Mouse (Mus musculus): ENCODE data around the gene Ankfy1.
"Not testable (repeated sequence)": the region's sequence is repeated elsewhere in the genome, so short reads cannot be mapped to it uniquely, and the experiment has no call there.

The Ankfy1 gene

DNA sequence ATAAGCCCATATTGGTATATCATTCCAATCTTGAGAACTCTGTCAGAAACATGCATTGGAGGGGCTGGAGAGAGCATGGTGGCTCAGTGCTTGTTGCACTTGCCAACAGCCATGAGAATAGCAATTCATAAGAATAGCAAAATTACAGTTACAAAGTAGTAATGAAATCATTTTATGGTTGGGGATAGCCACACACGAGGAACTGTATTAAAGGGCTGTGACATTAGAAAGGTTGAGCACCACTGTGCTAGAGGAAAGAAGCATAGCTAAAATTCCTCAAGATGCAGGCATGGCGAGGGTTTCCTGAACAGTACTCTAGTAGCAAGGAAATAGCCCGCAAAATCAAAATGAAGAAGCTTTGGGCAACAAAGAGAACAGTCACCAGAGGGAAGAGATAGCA is 43.9 kb downstream of the Ankfy1 start:
- Histone ChIP-seq H3K27me3 (ENCODE audit: insufficient read depth, low read length) (no peaks in the 10 kb centered on the region), H3K4me1 (replicated peaks; ENCODE audit: low read depth, low read length) (peaks cover 22% of the 10 kb centered on the region), H3K36me3 (ENCODE audit: insufficient read depth, low read length) (peaks cover 69% of the 10 kb centered on the region), H3K9me3 (ENCODE audit: low read length) (no peaks in the 10 kb centered on the region), H3K4me3 (replicated peaks; ENCODE audit: low read length) (no peak overlapping the region)
- TF ChIP-seq CTCF (conservative IDR thresholded peaks at IDR 0.05; ENCODE audit: low read length) (no peak), NANOG (IDR thresholded peaks at IDR 0.05; ENCODE audit: borderline replicate concordance, low read length) (no peak), POU5F1 (IDR thresholded peaks at IDR 0.05; ENCODE audit: borderline replicate concordance, low read length) (no peak)

DNA sequence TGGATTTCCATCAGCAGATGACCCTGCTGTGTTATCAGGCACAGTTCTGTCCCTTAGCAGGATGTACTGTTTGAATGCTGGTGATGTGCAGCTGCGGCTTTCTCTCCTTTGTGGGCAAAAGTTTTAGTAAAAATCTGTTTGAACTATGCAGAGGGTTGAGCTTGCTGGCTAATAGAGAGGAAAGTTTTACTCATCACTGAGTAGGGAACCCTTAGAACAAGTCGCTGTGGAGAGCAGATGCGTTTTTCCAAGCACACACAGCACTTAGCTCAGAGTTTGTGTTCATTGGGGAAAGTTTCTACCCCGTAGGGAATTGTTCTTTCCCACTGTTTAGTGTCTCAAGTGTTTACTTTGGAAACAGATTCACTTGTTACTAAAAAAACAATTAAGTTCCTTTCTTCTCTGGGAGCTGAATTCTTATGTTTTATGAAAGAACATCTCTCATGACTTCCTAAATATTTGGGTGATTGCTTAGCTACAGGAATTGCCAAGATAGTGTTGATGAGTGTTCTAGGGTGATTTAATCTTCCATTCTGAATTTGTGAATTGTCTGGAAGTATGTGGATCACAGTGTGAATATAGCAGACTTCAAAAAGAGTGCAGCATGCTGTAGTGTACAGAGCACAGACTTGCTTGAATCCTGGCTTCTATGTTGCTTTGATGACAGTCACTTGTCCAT is 45.2 kb downstream of the Ankfy1 start:
- H3K4me3 ChIP-seq (replicated peaks; ENCODE audit: low read length), result no peak overlapping the region
- TF ChIP-seq POU5F1 (IDR thresholded peaks at IDR 0.05; ENCODE audit: borderline replicate concordance, low read length) (no peak), NANOG (IDR thresholded peaks at IDR 0.05; ENCODE audit: borderline replicate concordance, low read length) (no peak)
- no peaks in the 10 kb centered on the region for H3K9me3 ChIP-seq (ENCODE audit: low read length)
- peaks cover 22% of the 10 kb centered on the region for H3K4me1 ChIP-seq (replicated peaks; ENCODE audit: low read depth, low read length)
- H3K36me3 ChIP-seq (ENCODE audit: insufficient read depth, low read length), result peaks cover 71% of the 10 kb centered on the region
- no peaks in the 10 kb centered on the region for H3K27me3 ChIP-seq (ENCODE audit: insufficient read depth, low read length)

DNA sequence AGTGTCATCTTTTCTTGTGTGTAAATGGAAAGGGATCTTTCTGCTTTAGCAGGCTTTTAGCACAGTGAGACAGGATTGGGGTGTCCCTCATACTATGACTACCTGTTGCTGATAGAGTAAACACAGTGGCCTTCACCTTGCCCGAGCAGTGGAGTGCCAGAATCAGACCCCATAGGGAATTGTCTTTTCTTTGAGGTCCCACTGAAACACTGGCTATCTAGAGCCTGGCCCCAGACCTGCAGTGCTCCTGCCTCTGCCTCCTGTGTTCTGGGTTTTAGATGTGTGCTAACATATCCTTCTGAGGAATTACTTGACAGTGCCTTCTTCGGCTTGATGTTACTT is 45.7 kb downstream of the Ankfy1 start:
- Histone ChIP-seq H3K27me3 (ENCODE audit: insufficient read depth, low read length) (no peaks in the 10 kb centered on the region), H3K9me3 (ENCODE audit: low read length) (no peaks in the 10 kb centered on the region), H3K4me3 (replicated peaks; ENCODE audit: low read length) (no peak overlapping the region), H3K4me1 (replicated peaks; ENCODE audit: low read depth, low read length) (peaks cover 22% of the 10 kb centered on the region), H3K36me3 (ENCODE audit: insufficient read depth, low read length) (peaks cover 71% of the 10 kb centered on the region)
- TF ChIP-seq NANOG (IDR thresholded peaks at IDR 0.05; ENCODE audit: borderline replicate concordance, low read length) (no peak), POU5F1 (IDR thresholded peaks at IDR 0.05; ENCODE audit: borderline replicate concordance, low read length) (no peak), CTCF (conservative IDR thresholded peaks at IDR 0.05; ENCODE audit: low read length) (no peak)

DNA sequence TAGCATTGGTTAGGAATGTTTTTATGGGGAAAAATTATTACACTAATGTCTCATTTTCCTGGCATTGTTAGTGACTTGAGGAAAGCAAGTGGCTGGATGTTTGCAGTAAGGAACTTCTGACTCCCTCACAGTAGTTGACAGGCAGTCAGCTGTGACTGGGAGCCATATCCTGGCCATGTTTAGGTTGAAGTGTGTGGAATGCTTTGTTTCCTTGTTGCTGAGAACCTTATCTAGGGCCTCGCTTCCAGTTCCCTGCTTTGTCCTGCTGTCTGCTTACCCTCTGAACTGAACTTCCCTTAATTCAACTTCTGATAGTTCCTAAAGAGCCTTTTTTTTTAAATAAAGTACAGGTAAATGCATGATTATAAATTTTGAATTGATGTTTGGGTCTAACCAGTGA is 46.5 kb downstream of the Ankfy1 start:
- peaks cover 22% of the 10 kb centered on the region for H3K4me1 ChIP-seq (replicated peaks; ENCODE audit: low read depth, low read length)
- no peak for TF ChIP-seq POU5F1 (IDR thresholded peaks at IDR 0.05; ENCODE audit: borderline replicate concordance, low read length)
- no peak for TF ChIP-seq NANOG (IDR thresholded peaks at IDR 0.05; ENCODE audit: borderline replicate concordance, low read length)
- TF ChIP-seq CTCF (conservative IDR thresholded peaks at IDR 0.05; ENCODE audit: low read length), result no peak
- no peaks in the 10 kb centered on the region for H3K27me3 ChIP-seq (ENCODE audit: insufficient read depth, low read length)
- no peaks in the 10 kb centered on the region for H3K9me3 ChIP-seq (ENCODE audit: low read length)
- peaks cover 71% of the 10 kb centered on the region for H3K36me3 ChIP-seq (ENCODE audit: insufficient read depth, low read length)
- no peak overlapping the region for H3K4me3 ChIP-seq (replicated peaks; ENCODE audit: low read length)

DNA sequence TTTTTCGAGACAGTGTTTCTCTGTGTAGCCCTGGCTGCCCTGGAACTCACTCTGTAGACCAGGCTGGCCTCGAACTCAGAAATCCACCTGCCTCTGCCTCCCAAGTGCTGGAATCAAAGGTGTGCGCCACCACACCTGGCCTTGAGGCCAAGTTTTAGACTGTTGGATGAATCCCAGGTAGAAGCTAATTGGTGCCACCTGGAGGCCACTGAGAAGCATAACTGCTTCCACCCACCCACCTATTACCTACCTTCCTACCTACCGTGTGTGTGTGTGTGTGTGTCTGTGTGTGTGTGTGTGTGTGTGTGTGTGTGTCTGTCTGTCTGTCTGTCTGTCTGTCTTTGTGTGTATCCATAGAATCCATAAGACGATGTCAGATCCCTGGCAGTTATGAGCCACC is 47.7 kb downstream of the Ankfy1 start:
- not testable (repeated sequence) for H3K27me3 ChIP-seq (ENCODE audit: insufficient read depth, low read length); H3K4me3 ChIP-seq (replicated peaks; ENCODE audit: low read length); H3K9me3 ChIP-seq (ENCODE audit: low read length)
- peak; percentile 23; the same call in 1 of the 2 replicates for TF ChIP-seq CTCF (conservative IDR thresholded peaks at IDR 0.05; ENCODE audit: low read length)
- H3K4me1 ChIP-seq (replicated peaks; ENCODE audit: low read depth, low read length), result peaks cover 22% of the 10 kb centered on the region
- peaks cover 67% of the 10 kb centered on the region for H3K36me3 ChIP-seq (ENCODE audit: insufficient read depth, low read length)

DNA sequence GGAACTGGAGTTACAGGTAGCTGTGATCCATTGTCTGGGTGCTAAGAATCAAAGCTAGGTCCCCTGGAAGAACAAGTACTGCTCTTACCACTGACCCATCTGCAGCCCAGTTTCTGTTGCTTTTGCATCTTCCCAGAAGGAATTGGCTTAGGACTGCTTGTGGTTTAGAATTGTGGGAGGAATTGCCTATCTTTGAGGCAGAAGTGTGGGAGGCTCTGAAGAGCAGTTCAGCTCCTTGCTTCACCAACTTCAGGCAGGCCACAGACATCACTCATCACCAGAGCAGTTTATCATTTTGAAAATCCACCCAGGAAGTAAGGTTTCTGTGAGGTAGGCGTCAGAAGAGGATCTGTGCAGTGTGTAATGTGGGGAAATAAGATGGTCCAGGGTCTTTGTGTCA is 49.2 kb downstream of the Ankfy1 start:
- H3K4me3 ChIP-seq (replicated peaks; ENCODE audit: low read length), result no peak overlapping the region
- H3K27me3 ChIP-seq (ENCODE audit: insufficient read depth, low read length), result no peaks in the 10 kb centered on the region
- H3K9me3 ChIP-seq (ENCODE audit: low read length), result no peaks in the 10 kb centered on the region
- peaks cover 22% of the 10 kb centered on the region for H3K4me1 ChIP-seq (replicated peaks; ENCODE audit: low read depth, low read length)
- TF ChIP-seq POU5F1 (IDR thresholded peaks at IDR 0.05; ENCODE audit: borderline replicate concordance, low read length), result no peak
- TF ChIP-seq CTCF (conservative IDR thresholded peaks at IDR 0.05; ENCODE audit: low read length), result no peak
- no peak for TF ChIP-seq NANOG (IDR thresholded peaks at IDR 0.05; ENCODE audit: borderline replicate concordance, low read length)
- H3K36me3 ChIP-seq (ENCODE audit: insufficient read depth, low read length), result peaks cover 66% of the 10 kb centered on the region

DNA sequence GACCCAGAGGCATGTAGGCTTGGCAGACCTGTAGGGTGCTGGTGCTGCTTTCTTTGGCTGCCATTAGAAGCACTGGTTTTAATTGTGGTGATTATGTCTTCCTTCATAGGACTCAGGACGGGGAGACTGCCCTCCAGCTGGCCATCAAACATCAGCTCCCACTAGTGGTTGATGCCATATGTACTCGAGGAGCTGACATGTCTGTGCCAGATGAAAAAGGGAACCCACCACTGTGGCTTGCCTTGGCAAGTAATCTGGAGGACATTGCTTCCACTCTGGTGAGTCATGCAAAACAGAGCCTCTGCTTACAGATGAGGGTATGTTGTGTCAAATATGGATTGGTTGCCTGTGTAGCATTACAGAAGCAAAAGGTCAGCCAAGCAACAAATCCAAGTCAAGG is 62.1 kb downstream of the Ankfy1 start:
- TF ChIP-seq CTCF (conservative IDR thresholded peaks at IDR 0.05; ENCODE audit: low read length) (no peak), POU5F1 (IDR thresholded peaks at IDR 0.05; ENCODE audit: borderline replicate concordance, low read length) (no peak), NANOG (IDR thresholded peaks at IDR 0.05; ENCODE audit: borderline replicate concordance, low read length) (no peak)
- H3K36me3 ChIP-seq (ENCODE audit: insufficient read depth, low read length), result peaks cover 98% of the 10 kb centered on the region
- H3K4me1 ChIP-seq (replicated peaks; ENCODE audit: low read depth, low read length), result peaks cover 5% of the 10 kb centered on the region
- no peaks in the 10 kb centered on the region for H3K9me3 ChIP-seq (ENCODE audit: low read length)
- H3K27me3 ChIP-seq (ENCODE audit: insufficient read depth, low read length), result no peaks in the 10 kb centered on the region
- no peak overlapping the region for H3K4me3 ChIP-seq (replicated peaks; ENCODE audit: low read length)

DNA sequence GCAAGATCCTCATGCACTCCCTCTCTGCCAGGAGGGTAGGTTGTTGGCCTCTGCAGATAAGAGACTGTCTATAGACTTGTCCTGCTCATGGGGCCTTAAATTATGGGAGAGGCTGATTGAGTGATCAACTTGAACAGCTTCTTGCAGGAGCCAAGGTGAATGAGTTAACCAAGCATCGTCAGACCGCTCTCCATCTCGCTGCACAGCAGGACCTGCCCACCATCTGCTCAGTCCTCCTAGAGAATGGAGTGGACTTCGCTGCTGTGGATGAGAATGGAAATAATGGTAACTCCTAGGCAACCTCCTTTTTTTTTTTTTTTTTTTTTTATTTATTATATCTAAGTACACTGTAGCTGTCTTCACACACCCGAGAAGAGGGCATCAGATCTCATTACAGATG is 68.5 kb downstream of the Ankfy1 start:
- Histone ChIP-seq H3K4me3 (replicated peaks; ENCODE audit: low read length) (no peak overlapping the region), H3K27me3 (ENCODE audit: insufficient read depth, low read length) (no peaks in the 10 kb centered on the region), H3K36me3 (ENCODE audit: insufficient read depth, low read length) (peaks cover 97% of the 10 kb centered on the region), H3K9me3 (ENCODE audit: low read length) (no peaks in the 10 kb centered on the region), H3K4me1 (replicated peaks; ENCODE audit: low read depth, low read length) (no peaks in the 10 kb centered on the region)
- TF ChIP-seq POU5F1 (IDR thresholded peaks at IDR 0.05; ENCODE audit: borderline replicate concordance, low read length), result no peak
- TF ChIP-seq CTCF (conservative IDR thresholded peaks at IDR 0.05; ENCODE audit: low read length), result no peak
- TF ChIP-seq NANOG (IDR thresholded peaks at IDR 0.05; ENCODE audit: borderline replicate concordance, low read length), result no peak

DNA sequence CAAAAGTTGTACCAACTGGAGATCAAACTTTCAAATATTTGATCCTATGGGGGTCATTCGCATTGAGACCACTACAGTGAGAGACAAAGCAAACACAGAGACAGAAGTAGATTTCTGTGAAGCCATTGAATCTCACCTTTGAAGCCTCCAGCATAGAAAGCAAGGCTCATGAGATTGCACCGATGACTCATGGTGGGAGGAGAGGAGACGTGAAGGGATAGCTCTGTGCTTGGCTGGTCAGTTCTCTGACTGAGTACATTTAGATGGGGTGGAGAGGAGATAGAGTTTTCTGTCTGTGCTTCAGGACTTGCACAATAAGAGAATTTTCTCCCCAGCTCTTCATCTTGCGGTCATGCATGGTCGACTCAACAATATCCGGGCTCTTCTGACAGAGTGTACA is 69.8 kb downstream of the Ankfy1 start:
- peaks cover 95% of the 10 kb centered on the region for H3K36me3 ChIP-seq (ENCODE audit: insufficient read depth, low read length)
- H3K9me3 ChIP-seq (ENCODE audit: low read length), result no peaks in the 10 kb centered on the region

More for the DNA sequence above, 69.8 kb downstream of the Ankfy1 start:
- Histone ChIP-seq H3K4me1 (replicated peaks; ENCODE audit: low read depth, low read length) (no peaks in the 10 kb centered on the region), H3K27me3 (ENCODE audit: insufficient read depth, low read length) (no peaks in the 10 kb centered on the region), H3K4me3 (replicated peaks; ENCODE audit: low read length) (no peak overlapping the region)
- TF ChIP-seq POU5F1 (IDR thresholded peaks at IDR 0.05; ENCODE audit: borderline replicate concordance, low read length), result no peak
- TF ChIP-seq CTCF (conservative IDR thresholded peaks at IDR 0.05; ENCODE audit: low read length), result no peak
- TF ChIP-seq NANOG (IDR thresholded peaks at IDR 0.05; ENCODE audit: borderline replicate concordance, low read length), result no peak
